Mouse (Mus musculus) brain, embryonic 18.5 days (tissue): ENCODE data around the gene Zfp831.
A peak's percentile ranks its signal among the peaks of the same experiment; 100 is the strongest.

Experiments
- DNase-seq: peaks from one replicate; pipeline ENCODE4 v3.0.0-alpha.2; 2012; ENCODE audit warnings: low read depth, low spot score

Gene Zfp831

DNA sequence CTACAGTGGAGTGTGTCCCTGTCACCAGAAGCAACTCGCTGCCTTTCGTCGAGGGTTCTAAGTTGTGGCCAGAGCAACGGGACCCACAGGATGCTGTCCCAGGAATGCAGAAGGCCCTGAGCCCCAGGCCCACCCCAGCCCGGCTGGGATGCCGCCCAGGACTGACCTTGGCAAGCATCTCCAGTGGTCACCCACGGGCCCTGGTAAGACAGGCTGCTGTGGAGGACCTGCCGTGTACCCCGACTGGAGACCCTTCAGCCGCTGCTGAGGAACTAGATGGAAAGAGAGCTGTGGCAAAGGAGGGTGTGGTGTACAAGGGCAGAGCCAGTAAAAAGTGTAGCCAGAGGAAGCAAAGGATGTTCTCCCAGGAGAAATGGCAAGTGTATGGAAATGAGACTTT is 1.6 kb downstream of the Zfp831 start:
- DNase-seq: no peak

DNA sequence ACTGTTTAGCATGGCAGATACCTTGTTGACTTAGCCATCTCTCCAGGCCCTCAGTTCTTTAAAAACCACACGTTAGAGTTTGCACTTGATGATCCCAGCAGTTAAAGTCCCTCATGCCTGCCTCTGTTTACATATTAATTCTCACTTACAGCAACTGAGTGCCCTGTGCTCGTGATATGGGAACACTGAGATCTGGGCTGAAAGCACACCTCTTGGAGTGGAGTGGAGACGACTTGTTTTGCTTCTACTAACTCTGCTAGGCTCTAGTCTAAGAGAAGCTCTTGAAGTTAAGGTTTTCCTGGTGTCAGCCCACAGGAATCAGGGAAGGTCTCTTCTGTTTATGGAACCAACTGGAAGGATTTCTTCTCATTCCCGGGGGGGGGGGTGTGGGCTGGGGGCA is 9.5 kb downstream of the Zfp831 start:
- no peak for DNase-seq

DNA sequence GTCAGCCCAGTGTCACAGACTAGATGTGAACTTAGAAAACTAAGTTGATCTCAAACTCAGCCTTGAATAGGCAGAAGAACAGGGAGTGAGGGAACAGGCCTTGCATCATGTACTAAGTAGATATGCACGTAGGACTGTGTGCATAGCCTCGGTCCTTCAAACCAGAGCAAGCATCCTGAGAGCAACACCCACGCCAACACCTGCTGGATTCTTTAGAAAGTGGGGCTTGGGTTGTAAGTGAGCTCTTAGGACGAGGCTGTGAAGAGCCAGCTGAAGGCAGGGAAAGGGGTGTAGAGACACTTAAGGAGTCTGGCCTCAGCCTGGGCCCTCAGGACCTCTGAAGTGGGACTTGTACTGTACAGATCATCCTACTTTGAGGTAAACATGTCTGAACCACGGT is 12.0 kb downstream of the Zfp831 start:
- no peak for DNase-seq

DNA sequence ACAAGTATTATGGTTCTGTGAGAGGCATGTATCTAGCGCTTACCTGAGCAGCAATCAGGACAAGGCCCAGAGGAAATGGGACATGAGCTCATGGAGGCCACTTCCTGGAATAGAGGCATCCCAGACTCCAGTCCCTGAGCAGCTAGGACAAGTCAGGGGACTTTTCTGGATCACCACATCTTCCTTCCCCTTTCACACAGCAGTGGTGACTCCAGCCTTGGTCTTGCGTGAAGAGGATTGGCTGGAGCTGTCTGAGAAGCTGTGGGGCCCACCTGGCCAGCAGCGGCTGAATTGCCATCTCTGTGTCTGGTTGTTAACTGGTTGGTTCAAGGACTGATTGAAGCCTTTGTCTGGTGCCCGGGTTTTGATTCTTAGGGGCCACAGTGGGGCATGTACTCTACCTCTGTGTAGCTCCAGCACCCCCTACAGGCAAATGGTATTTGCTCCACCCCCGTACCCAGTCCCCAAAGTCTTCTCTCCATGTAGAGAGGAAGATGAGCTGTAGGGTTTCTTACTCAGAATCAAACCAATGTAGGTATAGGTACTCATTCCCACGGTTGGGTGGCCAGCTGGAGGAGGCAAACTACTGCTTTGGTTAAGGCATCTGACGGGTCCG is 15.0 kb downstream of the Zfp831 start:
- no peak for DNase-seq

DNA sequence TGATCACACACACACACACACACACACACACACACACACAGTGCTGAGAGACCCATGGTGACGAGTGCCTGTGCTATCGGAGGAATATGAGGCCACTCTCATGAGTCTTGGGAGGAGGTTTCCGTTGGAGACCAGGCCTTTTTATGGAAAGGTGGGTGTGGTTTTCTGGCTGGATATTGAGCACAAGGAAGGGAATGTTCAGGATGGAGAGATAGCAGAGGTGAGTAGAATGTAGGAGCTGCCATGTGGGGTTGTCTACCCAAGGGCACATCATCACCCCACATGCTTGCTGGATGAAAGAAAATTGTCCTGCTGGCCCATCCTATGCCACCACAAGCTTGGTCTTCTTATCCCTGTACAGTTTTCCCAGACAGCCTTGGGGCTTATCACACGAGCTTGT is 16.5 kb downstream of the Zfp831 start:
- DNase-seq: no peak

DNA sequence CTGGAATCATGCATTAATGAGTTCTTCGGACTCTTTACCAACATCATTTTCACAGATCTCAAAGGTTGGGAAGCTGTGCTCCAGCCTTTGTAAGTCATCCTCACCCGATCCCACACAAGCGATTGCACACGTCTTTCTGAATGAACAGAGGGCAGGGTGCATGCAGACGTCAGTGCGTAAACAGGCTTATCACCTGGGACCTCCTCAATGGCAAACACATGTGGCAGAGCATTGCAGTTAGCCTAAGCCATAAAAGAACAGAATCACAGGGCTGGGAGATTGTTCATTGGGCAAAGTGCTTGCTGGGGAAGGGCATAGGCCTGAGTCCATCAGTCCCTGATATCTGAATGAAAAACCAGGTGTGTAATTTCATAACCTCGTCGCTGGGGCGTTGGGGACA is 17.0 kb downstream of the Zfp831 start:
- DNase-seq: no peak

DNA sequence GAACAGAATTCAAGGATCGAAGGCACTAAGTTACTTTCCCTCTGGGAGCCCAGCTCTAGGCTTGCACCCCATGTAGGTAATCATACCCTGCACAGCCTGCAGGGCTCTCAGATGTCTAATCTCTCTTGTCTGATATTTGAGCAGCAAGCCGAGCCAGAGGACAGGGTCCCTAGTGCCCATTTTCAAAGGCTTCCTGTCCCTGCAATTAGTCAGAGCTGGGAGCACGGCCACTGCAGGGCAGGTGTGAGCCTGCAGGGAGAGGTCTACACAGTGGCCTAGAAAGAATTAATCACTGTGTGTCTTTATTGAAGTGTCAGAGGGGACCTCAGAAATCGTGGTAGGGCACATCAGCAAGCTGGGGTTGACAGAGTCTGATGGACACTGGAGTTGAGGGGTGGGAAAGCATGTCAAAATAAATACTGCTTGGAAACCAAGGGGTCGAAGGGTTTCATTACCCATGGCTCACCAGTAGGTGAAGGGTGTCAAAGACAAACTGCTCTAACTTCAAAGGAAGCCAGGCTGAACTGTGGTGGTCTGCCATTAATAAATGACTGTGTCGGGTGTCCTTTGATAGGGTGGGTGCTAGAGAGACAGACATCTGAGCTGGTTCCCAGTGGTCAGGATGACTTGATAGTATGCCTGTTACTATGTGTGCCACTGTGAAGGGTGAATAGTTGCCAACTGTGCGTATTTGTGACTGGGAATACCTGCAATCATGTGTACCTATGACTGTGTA is 18.3 kb downstream of the Zfp831 start:
- no peak for DNase-seq

DNA sequence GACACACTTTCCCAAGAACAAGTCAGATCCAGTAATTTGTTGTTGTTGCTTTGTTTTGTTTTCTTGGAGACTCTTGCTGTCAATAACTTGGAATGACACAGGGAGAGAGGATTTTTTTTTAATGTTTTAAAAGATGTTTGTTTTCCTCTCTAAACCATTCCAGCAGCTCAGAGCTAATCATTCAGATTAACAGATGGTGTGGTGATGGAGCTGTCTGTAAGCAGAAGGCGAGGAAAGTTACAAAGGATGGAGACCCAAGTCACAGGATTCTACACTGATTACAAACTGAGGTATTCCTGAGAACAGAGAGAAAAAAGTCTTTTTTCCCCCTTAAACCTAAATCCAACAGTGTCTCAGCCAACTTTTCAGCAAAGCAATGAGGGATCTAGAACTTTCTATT is 19.3 kb downstream of the Zfp831 start:
- no peak for DNase-seq

DNA sequence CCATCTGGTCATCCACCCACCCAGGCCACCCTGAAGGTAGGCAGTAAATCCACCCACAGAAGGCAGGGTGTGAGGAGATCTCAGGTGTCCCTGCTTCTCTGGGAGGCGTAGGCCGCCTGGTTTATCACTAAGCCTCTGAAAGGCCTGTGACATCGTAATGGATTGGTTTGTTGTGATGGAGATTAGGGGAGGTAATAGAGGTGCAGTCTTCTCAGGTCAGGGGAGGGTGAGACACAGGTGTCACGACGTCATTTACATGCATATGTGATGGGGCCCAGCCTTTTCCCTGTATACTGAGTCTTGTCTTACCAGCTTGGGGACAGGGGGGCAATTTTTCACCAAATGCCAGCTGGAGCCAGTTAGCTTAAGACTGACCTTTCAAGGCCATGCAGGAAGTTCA is 22.1 kb downstream of the Zfp831 start:
- no peak for DNase-seq

DNA sequence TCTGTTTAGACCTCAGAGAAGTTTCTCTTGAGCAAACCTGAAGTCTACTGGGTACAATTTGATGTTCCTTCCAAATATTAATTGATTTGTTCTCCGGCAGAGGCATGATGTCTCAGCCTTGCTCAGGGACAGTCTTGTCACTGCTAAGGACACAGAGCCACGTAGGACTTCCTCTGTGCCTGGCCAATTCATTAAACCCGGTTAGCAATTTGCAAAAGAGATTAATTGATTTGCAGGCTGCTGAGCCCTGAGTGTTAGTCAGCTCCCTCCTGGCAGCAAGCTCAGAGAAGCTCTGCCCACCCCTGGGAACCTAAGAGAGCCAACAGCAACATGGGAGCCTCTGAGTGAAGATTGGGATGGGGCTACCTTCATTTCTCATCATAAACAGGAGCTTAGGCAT is 25.5 kb downstream of the Zfp831 start:
- no peak for DNase-seq

DNA sequence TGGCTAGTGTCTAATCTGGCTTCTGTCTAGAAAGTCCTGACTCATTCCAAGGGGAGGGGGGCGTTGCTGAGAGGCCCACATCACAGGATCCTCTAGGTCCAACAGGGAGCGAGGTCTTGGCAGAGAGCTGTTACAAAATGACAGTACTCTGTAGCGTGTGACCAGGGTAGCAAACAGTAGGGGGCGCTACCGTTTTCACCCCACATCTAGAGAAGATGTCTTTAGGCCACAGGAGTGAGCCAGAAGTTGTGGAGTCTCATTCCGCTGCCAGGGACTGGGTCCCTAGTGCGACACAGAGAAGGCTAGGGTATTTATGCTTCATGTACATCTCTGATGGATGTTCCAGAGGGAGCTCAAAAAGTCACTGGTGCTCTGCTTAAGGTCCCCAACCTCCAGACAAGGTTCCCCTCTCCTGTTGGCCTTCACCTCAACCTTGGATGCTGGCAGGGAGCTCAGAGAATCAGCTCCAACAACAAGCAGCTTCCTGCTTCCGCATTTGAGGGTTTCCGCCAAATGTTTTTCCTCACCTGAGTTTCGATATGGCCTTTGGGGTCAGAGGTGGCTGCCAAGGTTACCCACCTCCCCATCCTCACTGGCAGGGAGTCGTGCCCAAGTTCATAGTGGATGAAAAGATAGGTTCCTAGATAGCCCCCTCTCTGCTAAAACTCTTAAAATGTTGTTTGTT is 29.3 kb downstream of the Zfp831 start:
- DNase-seq: no peak

DNA sequence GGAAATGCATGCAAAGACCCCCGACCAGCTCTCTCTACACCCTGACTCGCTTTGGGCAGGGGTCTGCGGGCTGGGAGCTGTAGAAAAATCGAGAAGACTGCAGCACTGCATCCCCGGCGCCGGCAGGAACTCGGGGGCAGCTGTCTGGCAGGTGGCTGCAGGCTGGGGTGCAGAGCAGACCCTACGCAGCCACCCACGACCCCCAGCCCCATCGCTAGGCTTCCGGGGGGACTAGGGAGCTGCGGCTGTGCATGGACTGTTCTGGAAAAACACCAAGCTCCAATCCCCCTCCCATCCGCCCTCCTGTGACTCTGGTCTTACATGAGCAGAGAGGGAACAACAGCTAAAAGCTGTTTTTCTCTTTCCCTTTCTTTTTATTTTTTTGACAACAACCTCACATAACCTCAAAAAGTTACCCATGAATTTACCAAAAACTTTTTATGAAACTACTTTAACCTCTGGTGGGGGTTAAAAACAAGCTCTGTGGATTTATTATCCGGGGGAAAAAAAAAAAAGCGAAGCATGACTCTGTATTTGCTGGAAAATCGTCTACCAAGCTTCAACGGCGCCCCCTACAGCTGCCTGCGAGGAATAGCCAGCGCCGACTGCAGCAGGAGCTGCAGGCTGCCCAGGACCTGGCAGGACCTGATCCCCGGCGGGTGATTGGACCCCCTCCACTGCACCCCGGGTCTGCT is 30.4 kb downstream of the Zfp831 start:
- DNase-seq: peak; percentile 82

DNA sequence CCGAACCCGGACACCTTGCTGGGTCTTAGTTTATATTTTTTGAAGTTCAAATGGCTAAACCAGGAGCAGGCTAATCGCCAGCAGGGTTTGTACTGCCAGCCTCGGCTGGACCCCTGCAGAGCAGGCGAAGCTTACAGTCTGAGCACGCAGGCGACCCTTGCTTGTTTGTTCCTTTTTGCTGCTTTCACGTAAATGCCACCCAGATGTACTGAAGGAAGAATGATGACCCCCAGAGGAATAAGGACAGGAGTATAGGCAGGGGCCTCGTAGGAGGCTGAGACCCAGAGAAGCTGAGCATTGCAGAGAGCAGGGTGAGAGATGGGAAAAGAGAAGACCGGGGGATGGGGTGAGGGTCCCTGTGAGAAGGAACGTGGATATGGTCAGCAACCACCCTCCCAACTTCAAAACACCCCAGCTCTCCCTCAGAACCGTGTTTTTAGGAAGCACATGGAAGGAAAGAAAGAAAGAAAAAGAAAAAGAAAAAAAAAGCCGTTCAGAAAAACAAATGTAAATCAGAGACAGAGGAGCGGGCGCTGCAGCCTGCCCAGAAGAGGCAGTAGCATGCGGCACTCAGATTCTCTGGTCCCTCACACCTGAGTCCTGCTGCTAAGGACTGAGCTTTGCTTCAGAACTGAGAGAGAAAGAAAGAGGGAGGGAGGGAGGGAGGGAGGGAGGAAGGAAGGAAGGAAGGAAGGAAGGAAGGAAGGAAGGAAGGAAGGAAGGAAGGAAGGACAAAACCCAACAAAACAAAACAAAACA is 31.1 kb downstream of the Zfp831 start:
- no peak for DNase-seq

DNA sequence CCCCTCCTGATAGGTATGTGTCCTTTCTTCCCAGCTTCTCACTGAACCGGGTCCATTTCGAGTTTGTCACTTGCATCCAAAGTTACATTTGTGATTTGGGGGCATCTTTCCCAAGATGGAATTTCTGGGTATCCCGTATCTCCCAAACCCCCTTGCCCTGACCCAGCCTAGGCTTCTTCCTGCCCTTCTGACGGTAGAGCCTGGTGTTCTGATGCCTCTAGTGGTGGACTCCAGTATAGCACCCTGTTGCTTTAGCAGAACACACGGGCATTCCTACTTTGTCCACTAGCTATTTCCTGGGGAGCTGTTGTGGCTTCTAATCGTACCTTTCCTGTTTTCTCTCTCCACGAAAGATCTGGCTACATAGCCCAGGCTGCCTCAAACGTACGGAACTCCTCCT is 32.3 kb downstream of the Zfp831 start:
- no peak for DNase-seq

DNA sequence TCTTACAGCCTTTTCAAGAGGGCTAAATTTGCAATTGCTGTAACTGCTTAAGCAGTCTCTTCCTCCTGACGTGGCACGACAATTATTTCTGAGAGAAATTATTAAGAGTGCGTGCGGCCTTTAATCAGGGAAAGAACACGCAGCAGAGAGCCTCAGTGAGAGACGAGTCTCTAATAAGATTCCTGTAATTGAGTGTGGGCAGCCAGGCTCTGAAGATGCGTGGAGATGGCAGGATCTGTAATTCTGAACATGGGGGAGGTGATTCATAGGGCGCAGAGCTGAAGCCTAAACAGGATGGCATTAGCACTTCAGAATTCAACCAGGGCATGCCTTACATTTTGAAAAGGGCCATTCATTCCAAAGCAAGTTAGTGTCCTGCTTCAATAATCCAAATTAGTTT is 58.0 kb downstream of the Zfp831 start:
- DNase-seq: no peak

DNA sequence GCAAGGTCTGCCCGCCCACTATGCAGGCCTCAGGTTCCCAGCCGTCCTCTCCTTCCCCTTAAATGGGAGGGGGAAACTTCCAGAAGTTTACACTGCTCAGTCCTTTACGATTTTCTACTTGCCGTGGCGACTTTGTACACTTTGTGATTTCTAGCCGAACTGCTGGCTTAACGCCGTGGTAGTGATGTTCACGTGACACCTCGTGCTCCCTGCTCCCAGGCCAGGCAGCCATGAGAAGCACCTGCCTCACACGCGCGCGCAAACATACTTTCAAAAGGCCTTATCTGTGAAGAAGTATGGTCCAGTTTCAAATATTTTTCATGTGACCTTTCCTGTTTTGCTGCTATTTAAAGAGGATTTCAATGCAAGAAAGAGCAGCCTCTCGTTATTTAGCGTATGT is 63.8 kb downstream of the Zfp831 start:
- no peak for DNase-seq

DNA sequence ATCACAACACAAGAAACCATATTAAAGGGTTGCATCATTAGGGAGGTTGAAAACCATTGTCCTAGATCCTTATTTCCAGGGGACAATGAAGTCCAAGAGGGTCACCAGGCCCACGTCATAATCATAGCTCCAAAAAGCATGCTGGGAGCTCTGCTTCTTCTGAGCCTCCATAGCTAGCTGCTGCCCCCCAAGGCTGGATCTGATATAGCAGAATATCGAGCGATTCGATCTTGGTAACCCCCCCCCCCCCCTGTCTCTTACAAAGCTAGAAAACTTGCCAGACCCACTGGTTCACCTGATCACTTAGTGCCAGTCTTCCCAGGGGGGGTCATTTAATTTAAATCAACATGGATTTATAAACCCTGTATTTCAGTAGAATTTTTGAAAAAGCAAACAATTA is 65.3 kb downstream of the Zfp831 start:
- no peak for DNase-seq

DNA sequence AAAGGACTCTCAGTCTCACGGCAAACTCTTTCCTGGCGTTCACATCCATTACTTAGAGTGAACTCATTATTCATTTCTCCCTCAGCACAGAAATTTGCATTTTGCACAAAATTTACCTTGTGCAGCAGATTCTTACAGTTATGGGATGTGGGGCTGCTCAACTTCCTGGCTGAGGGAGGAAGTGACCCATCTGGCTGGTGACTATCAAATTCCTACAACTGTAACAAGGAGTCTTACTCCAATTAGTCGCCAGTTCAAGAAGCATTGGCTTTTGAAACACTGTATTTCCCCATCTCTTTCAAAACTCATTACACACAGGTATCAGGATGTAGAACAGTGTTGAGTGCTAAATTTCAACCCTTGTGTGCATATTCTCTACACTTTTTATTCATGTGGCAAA is 66.9 kb downstream of the Zfp831 start:
- DNase-seq: no peak

DNA sequence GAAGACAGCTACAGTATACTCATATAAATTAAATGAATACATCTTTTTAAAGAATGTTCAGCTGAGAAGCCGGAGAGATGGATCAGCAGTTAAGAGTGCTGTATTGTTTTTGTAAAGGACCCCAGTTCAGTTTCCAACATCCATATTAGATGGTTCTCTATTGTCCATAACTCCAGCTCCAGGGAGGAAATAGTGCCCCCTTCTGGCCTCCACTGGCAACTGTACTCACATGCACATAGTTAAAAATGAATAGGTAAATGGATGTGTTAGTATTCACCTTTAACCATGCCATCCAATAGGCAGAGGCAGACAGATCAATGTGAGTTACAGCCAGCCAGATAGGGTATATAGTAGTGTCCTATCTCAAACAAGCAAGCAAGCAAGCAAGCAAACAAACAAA is 68.7 kb downstream of the Zfp831 start:
- DNase-seq: no peak

DNA sequence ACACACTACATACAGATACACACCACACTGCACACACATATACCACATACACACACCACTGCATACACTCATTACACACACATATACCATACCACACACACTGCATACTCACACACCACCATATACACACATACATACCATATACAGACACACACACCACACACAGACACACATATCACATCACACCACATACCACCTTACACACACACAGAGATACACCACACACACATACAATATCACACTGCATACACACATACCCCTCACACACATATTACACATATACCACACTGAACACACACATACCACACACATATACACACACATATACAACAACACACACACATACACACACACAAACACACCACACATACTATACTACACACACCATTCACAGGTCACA is 72.6 kb downstream of the Zfp831 start:
- no peak for DNase-seq

DNA sequence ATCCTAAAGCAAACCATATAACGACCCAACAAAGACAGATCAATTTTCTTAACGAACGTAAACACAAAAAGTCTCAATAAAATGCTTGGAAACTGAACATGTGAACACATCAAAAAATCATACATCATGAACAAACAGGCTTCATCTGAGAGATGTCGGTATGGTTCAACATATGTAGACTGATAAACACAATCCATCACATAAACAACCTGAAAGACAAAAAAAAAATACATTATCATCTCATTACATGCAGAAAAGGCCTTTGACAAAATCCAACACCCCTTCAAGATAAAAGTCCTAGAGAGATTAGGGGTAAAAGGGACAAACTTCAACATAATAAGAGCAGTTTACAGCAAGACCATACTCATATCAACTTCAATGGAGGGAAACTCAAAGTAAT is 74.5 kb downstream of the Zfp831 start:
- no peak for DNase-seq
